Mouse (Mus musculus): Measurements from ENCODE around the gene Cyp46a1.

The Cyp46a1 gene

GRCm38 (mm10) chr12:108399191-108399590, 65.0 kb downstream of the Cyp46a1 start:
- in situ Hi-C loops (cut with MboI) = no loop called here

- in situ Hi-C loops (cut with MboI) = no loop called here
Measured at GRCm38 (mm10) chr12:108400951-108401350, 66.8 kb downstream of the Cyp46a1 start.

- in situ Hi-C loops (cut with MboI) = no loop called here
Measured at GRCm38 (mm10) chr12:108403957-108404356, 69.8 kb downstream of the Cyp46a1 start.

- in situ Hi-C loops (cut with MboI) = no loop called here
Measured at GRCm38 (mm10) chr12:108409100-108409499, 74.9 kb downstream of the Cyp46a1 start.

- in situ Hi-C loops (cut with MboI) = no loop called here
Measured at GRCm38 (mm10) chr12:108410416-108411208, 76.4 kb downstream of the Cyp46a1 start.

Data from mature B cell (primary cell).